Mouse (Mus musculus): ENCODE measurements at regions not wholly inside any gene's neighbourhood (a gene's known extent, or its start where the extent isn't known, plus 50 kb on each side); places are given as distances from the start of the nearest gene placed in this dataset.
A peak's percentile ranks its signal among the peaks of the same experiment; 100 is the strongest.
"Not testable (repeated sequence)": the region's sequence is repeated elsewhere in the genome, so short reads cannot be mapped to it uniquely, and the experiment has no call there.

DNA sequence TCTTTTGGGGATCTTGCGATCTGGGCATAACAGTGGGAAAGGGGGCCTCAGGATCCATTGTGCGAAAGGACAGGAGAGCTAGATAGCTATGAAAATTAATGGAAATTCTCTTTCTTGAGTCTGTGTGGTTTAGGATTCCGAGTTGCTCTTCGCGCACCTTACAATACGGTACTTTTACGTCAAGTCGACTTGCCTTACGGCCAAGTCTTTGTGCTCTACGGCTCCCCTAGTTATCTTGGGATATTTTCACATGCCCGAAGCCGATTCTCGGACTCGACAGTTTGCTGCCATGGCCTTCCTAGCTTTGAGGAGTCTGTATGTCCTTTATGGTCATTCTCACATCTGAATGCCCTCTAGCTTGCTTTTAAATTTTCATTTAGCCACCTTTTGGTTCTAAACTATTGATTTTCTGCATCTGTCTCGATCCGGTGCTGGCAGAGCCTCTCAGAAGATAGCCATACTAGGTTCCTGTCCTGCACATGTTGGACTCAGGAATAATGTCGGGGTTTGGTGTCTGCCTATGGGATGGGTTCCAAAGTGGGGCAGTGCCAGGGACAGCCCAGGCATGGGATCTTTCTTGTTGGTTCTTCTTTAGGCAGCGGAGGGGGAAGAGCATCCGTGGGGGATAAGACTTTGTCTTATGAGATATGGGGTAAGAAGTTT lies 109.0 kb upstream of the Olfr1324 start:
- peak; percentile 10 to 37 for DNase-seq (ENCODE audit: low spot score in 2 of 2)

DNA sequence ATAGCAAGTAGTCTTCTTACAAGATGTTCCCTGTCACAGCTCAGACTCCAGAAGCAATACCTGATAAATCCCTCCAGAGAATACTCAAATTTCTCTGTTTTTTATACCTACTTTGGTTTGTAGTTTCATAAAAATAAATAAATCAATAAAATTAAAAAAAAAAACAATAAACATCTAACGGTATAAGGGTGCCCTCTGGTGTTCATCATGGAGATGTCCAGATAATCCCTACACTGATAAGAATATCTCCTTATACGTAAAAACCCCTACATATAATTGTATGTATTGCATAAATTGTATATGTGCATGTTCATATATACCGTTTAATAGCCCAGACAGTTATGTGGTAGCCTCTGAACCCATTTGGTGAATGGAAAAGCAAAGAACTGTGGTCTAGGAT lies 75.7 kb upstream of the Olfr1324 start:
- no peak for DNase-seq (ENCODE audit: low spot score in 2 of 2)

DNA sequence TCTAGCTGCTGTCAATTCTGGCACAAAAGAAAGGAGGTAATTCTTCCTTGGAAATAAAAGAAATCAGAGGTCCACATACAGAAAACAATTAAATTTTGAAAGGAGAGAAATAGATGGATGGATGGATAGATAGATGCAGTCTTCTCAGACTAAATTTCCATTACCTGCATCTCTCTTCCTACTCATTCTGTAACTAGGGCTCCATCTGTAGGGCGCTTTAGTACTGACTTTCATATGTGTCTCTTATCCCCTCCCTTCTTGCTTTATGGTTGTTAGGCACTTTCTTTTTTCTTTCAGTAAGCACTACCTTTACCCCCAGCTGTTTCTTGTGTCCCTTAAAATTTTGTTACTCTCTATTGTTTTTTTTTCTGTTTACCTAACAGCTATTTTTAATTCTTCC lies 72.9 kb upstream of the Olfr1324 start:
- no peak for DNase-seq (ENCODE audit: low spot score in 2 of 2)

DNA sequence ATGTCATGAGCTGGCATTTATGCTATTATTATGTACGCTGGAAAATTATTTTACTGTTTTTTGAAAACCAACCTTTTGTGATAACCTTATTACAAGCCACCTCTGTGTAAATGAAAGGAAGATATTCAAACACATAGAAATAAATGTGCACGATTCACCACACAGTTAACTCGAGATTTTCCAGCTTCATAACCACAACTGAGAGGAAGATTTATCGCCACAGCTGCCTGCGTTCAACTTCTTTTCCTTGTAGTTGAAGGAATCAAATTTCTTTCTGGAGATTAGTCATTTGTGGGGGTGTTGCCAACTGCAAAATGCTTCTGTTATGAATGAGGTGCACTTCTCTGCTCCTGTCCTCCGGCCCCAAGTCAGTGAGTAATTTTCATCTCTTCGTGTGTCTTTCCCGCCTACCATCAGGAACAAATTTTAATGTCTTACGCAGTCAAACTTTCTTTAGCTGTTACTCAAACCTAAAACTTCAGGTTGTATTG lies 62.2 kb upstream of the Olfr1324 start:
- DNase-seq (ENCODE audit: low spot score in 2 of 2), result not testable (repeated sequence)

Measured in urinary bladder, postnatal 36 days (tissue).